Mouse (Mus musculus): ENCODE results near the gene Cd24a.

- no peak for TF ChIP-seq CTCF (IDR thresholded peaks at IDR 0.05; ENCODE audit: low read depth)
- no peak for TF ChIP-seq EP300 (IDR thresholded peaks at IDR 0.05; ENCODE audit: low read depth)
Observed at GRCm38 (mm10) chr10:43601511-43602396, 23.7 kb downstream of the Cd24a start.
